Comparison of ENCODE assay signal across 8 mouse cellular contexts in genomic region chr17:46857903-46858748, GRCm38 (mm10). TPM values are rescaled to one million over a fixed set of nuclear protein-coding genes. Genes with fewer than 3 reads are reported as not detected.
DNase-seq lines count a peak whose midpoint lies in the region; ATAC-seq and TF ChIP-seq lines count a peak whose summit lies in the region.

Bicral (minus strand) TSS chr17:46858482.

- H3K9ac ChIP-seq in embryonic facial prominence, embryonic 11.5 days (replicated peaks; ENCODE audit: low read length) = peak within 1 kb of the TSS; percentile 98
- H3K9ac ChIP-seq in heart, adult 2 months (ENCODE audit: low read depth, low read length) = peak within 1 kb of the TSS; percentile 100
- H3K9ac ChIP-seq in midbrain, postnatal 0 days (replicated peaks; ENCODE audit: low read length, poor library complexity, severe bottlenecking) = peak within 1 kb of the TSS; percentile 100

- no peaks in the 10 kb centered on the region for H3K79me2 ChIP-seq in heart, adult 2 months (replicated peaks; ENCODE audit: control insufficient read depth, insufficient read depth, low read length)

- 0% methylated on average over 60 of the region's 65 CpGs for whole genome bisulfite sequencing in embryonic facial prominence, embryonic 11.5 days
- under 1% methylated on average over 62 of the region's 65 CpGs for WGBS in heart, adult 2 months
- 1% methylated on average over 59 of the region's 65 CpGs for WGBS in kidney, adult 2 months
- WGBS in midbrain, postnatal 0 days = under 1% methylated on average over 47 of the region's 65 CpGs

- H3K4me2 ChIP-seq in embryonic facial prominence, embryonic 11.5 days (ENCODE audit: low read depth, low read length) = peak within 1 kb of the TSS; percentile 67
- peak within 1 kb of the TSS; percentile 59 for H3K4me2 ChIP-seq in midbrain, postnatal 0 days (ENCODE audit: low read depth, low read length, poor library complexity, severe bottlenecking)

- no peaks in the 10 kb centered on the region for H3K36me3 ChIP-seq in embryonic facial prominence, embryonic 11.5 days (replicated peaks; ENCODE audit: control insufficient read depth, insufficient read depth, low read depth, low read length)
- H3K36me3 ChIP-seq in heart, adult 2 months (ENCODE audit: control insufficient read depth, insufficient read depth, low read length) = peaks cover 2% of the 10 kb centered on the region; the same call in 1 of the 2 replicates
- H3K36me3 ChIP-seq in kidney, adult 2 months (ENCODE audit: control insufficient read depth, insufficient read depth, low read length) = no peaks in the 10 kb centered on the region
- H3K36me3 ChIP-seq in midbrain, postnatal 0 days (ENCODE audit: insufficient read depth, low read length) = no peaks in the 10 kb centered on the region

- peak; percentile 73 for ATAC-seq in embryonic facial prominence, embryonic 11.5 days (replicated peaks; ENCODE audit: insufficient number of reproducible peaks, low FRiP score, low TSS enrichment, low read depth)
- ATAC-seq in midbrain, postnatal 0 days (ENCODE audit: low FRiP score) = peak; percentile 67

- DNase-seq in 416B (ENCODE audit: low read depth) (peak; percentile 93), liver (peak; percentile 74)
- DNase-seq in adrenal gland, adult 8-10 months = peak; percentile 47
- DNase-seq in embryonic facial prominence, embryonic 11.5 days (ENCODE audit: low spot score) = peak; percentile 86
- DNase-seq in heart, adult 2 months = peak; percentile 81 to 87
- DNase-seq in kidney, adult 2 months = peak; percentile 75
- peak; percentile 84 for DNase-seq in midbrain, postnatal 0 days (ENCODE audit: low spot score)
- DNase-seq in spleen, postnatal 14 days (ENCODE audit: low spot score in 2 of 2) = peak; percentile 56 to 68

- peak within 1 kb of the TSS; percentile 84 for H3K4me3 ChIP-seq in embryonic facial prominence, embryonic 11.5 days (ENCODE audit: low read depth, low read length)
- H3K4me3 ChIP-seq in heart, adult 2 months = peak within 1 kb of the TSS; percentile 86
- H3K4me3 ChIP-seq in kidney, adult 2 months (ENCODE audit: insufficient read depth, low read depth, low read length) = peak within 1 kb of the TSS; percentile 68
- H3K4me3 ChIP-seq in midbrain, postnatal 0 days (ENCODE audit: low read depth, low read length) = peak within 1 kb of the TSS; percentile 97

- intact Hi-C loops in heart, adult 2 months (cut with DNase I) = loop anchor here (2.0 kb wide), 1 partner anchor 75 kb away; the partner anchor contains the start of gene Rpl7l1

- no peak for TF ChIP-seq EP300 in heart, adult 2 months (IDR thresholded peaks at IDR 0.05; ENCODE audit: insufficient read depth, low read depth, low read length)

- H3K27ac ChIP-seq in embryonic facial prominence, embryonic 11.5 days (replicated peaks; ENCODE audit: low read depth, low read length) = peak within 1 kb of the TSS; percentile 100
- peak within 1 kb of the TSS; percentile 100 for H3K27ac ChIP-seq in heart, adult 2 months
- peak within 1 kb of the TSS; percentile 99 for H3K27ac ChIP-seq in kidney, adult 2 months (ENCODE audit: insufficient read depth, low read depth, low read length)
- H3K27ac ChIP-seq in midbrain, postnatal 0 days (ENCODE audit: low read depth, low read length) = peak within 1 kb of the TSS; percentile 100

- peaks cover 2% of the 10 kb centered on the region; the same call in 1 of the 2 replicates for H3K4me1 ChIP-seq in embryonic facial prominence, embryonic 11.5 days (ENCODE audit: control insufficient read depth, insufficient read depth, low read length)
- H3K4me1 ChIP-seq in heart, adult 2 months (ENCODE audit: control insufficient read depth, insufficient read depth, low read length) = peaks cover 10% of the 10 kb centered on the region
- peaks cover 21% of the 10 kb centered on the region for H3K4me1 ChIP-seq in kidney, adult 2 months (ENCODE audit: control insufficient read depth, insufficient read depth, low read length)
- H3K4me1 ChIP-seq in midbrain, postnatal 0 days (ENCODE audit: insufficient read depth, low read length) = peaks cover 3% of the 10 kb centered on the region; the same call in 1 of the 2 replicates

- TF ChIP-seq POLR2A in heart, adult 2 months (IDR thresholded peaks at IDR 0.05; ENCODE audit: insufficient read depth, low read depth, low read length) = peak; percentile 74
- TF ChIP-seq POLR2A in kidney, adult 2 months (IDR thresholded peaks at IDR 0.05; ENCODE audit: low read depth, low read length) = no peak

- H3K9me3 ChIP-seq in embryonic facial prominence, embryonic 11.5 days (replicated peaks; ENCODE audit: control insufficient read depth, low read length) = no peaks in the 10 kb centered on the region
- H3K9me3 ChIP-seq in midbrain, postnatal 0 days (ENCODE audit: low read length) = no peaks in the 10 kb centered on the region

- H3K27me3 ChIP-seq in embryonic facial prominence, embryonic 11.5 days (ENCODE audit: control insufficient read depth, insufficient read depth, low read length) = no peaks in the 10 kb centered on the region
- no peaks in the 10 kb centered on the region for H3K27me3 ChIP-seq in heart, adult 2 months (ENCODE audit: control insufficient read depth, insufficient read depth, low read length)
- no peaks in the 10 kb centered on the region for H3K27me3 ChIP-seq in kidney, adult 2 months (replicated peaks; ENCODE audit: control insufficient read depth, insufficient read depth, low read length)
- no peaks in the 10 kb centered on the region for H3K27me3 ChIP-seq in midbrain, postnatal 0 days (ENCODE audit: insufficient read depth, low read length)

- no peak for TF ChIP-seq CTCF in heart, adult 2 months (IDR thresholded peaks at IDR 0.05)
- TF ChIP-seq CTCF in kidney, adult 2 months (conservative IDR thresholded peaks at IDR 0.05; ENCODE audit: insufficient read depth, insufficient read length, low read depth, low read length) = no peak
- no peak for TF ChIP-seq CTCF in midbrain, postnatal 0 days (IDR thresholded peaks at IDR 0.05)

RNA-seq across cellular contexts. Expression of gene Bicral, which starts in this region (rescaled TPM):
- total RNA-seq in adrenal gland, adult 8-10 months (2022) = 10 to 100 TPM; 22.1 to 32.4 (median 26.6) TPM
- polyA plus RNA-seq in embryonic facial prominence, embryonic 11.5 days (2014; fragmentation: Nextera tagmentation; extraction: Ambion mirVana) = 4.7 TPM in 2 replicates
- 10 to 100 TPM; 12.3 to 15.7 TPM for total RNA-seq in heart, adult 2 months (2021)
- 7.4 and 9.6 TPM in 2 replicates for polyA plus RNA-seq in heart, adult 2 months (2012; rRNA removed)
- polyA plus RNA-seq in kidney, adult 2 months (2012; rRNA removed) = 11.4 and 11.8 TPM in 2 replicates
- total RNA-seq in midbrain, postnatal 0 days (2014; rRNA removed) = 31.2 and 31.6 TPM in 2 replicates
- polyA plus RNA-seq in midbrain, postnatal 0 days (2015; fragmentation: Nextera tagmentation; extraction: Ambion mirVana) = 6.5 and 7.0 TPM in 2 replicates

Comparison
In these comparisons a context has a peak if more than half of its experiments do, and no peak if none do; other contexts are left out.
1. Peak in every context shown above with its lines: DNase-seq, ATAC-seq, H3K4me3 ChIP-seq and H3K27ac ChIP-seq.